Mouse (Mus musculus) midbrain, embryonic 16.5 days (tissue): ENCODE measurements around the gene Ntrk2. TPM values are rescaled to one million over a fixed set of nuclear protein-coding genes. Genes with fewer than 3 reads are reported as not detected.

Experiments
- ATAC-seq: fragments of 200-750 bp; cut with Nextera tagmentation; 2 replicates; pipeline ENCODE4 v1.8.0; 2017; ENCODE audit warnings: moderate TSS enrichment
- H3K27ac ChIP-seq: fragments of 300-500 bp; sonication (generic); 2 replicates; pipeline ENCODE4 v1.5.1; 2014; ENCODE audit warnings: mild to moderate bottlenecking, low read length, mixed read lengths
- H3K27me3 ChIP-seq: fragments of 300-500 bp; sonication (generic); 2 replicates; pipeline ENCODE4 v1.6.1; 2014; ENCODE audit warnings: low read depth, low read length, mixed read lengths; ENCODE audit not compliant: control insufficient read depth, insufficient read depth
- H3K36me3 ChIP-seq: fragments of 300-500 bp; sonication (generic); 2 replicates; pipeline ENCODE4 v1.6.1; 2014; ENCODE audit warnings: mild to moderate bottlenecking, low read length, moderate library complexity, mixed read lengths; ENCODE audit not compliant: control insufficient read depth, insufficient read depth
- H3K4me1 ChIP-seq: fragments of 300-500 bp; sonication (generic); 2 replicates; pipeline ENCODE4 v1.6.1; 2014; ENCODE audit warnings: mild to moderate bottlenecking, low read length, mixed read lengths; ENCODE audit not compliant: control insufficient read depth, insufficient read depth
- H3K4me2 ChIP-seq: fragments of 300-500 bp; sonication (generic); 2 replicates; pipeline ENCODE4 v1.6.1; 2014; ENCODE audit warnings: mild to moderate bottlenecking, low read length, mixed read lengths
- H3K4me3 ChIP-seq: fragments of 300-500 bp; sonication (generic); 2 replicates; pipeline ENCODE4 v1.5.1; 2014; ENCODE audit warnings: low read depth, mild to moderate bottlenecking, low read length, moderate library complexity, mixed read lengths
- H3K9ac ChIP-seq: fragments of 300-500 bp; sonication (generic); 2 replicates; pipeline ENCODE4 v1.6.1; 2014; ENCODE audit warnings: low read depth, low read length, mixed read lengths
- H3K9me3 ChIP-seq: fragments of 300-500 bp; sonication (generic); replicated peaks from 2 replicates; pipeline ENCODE4 v1.6.1; 2014; ENCODE audit warnings: mild to moderate bottlenecking, low read length, mixed read lengths; ENCODE audit not compliant: control insufficient read depth, poor library complexity, severe bottlenecking
- WGBS: fragments of 180-500 bp; shearing (Covaris S2); extraction: QIAGEN DNeasy Blood & Tissue Kit; methylation state at CpG from one replicate; pipeline ENCODE4 v1.1.7; 2014; 5-methylcytosine and 5-hydroxymethylcytosine counted together
- polyA plus RNA-seq: library from polyadenylated mRNA; unstranded; fragments of >200 nt; fragmentation: Nextera tagmentation; extraction: Ambion mirVana; gene quantifications from 2 replicates; pipeline ENCODE4 v1.2.1, GENCODE M21; 2015

Gene Ntrk2
- polyA plus RNA-seq, 1 experiment from 2014 or later = 137 TPM

DNA sequence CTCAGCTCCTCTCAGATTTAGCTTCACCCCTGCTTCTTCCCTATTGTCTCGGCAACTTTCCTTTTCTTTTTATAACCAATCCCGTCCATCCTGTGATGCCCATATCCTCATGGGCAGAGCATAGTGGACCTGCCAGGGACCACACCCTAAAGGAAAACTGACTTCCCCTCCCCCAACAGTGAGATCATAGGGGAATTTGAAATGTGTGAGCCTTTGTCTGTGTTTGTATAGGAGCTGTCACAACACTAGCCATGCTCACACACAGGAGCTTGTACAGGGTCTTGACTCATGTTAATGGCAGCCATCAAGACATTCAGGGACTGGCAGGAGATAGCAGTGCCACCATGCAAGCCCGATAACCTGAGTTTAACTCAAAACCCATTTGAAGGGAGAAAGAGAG, 118.1 kb downstream of the Ntrk2 start:
- H3K27me3 ChIP-seq = no peaks in the 10 kb centered on the region
- WGBS = 67% methylated on average over 3 of the region's 3 CpGs
- peaks cover 2% of the 10 kb centered on the region; the same call in 1 of the 2 replicates for H3K4me1 ChIP-seq
- ATAC-seq = no peak
- H3K36me3 ChIP-seq = no peaks in the 10 kb centered on the region
- H3K4me2 ChIP-seq = no peak overlapping the region
- H3K4me3 ChIP-seq = no peak overlapping the region
- H3K9me3 ChIP-seq = no peaks in the 10 kb centered on the region
- no peak overlapping the region for H3K27ac ChIP-seq
- H3K9ac ChIP-seq = no peak overlapping the region

DNA sequence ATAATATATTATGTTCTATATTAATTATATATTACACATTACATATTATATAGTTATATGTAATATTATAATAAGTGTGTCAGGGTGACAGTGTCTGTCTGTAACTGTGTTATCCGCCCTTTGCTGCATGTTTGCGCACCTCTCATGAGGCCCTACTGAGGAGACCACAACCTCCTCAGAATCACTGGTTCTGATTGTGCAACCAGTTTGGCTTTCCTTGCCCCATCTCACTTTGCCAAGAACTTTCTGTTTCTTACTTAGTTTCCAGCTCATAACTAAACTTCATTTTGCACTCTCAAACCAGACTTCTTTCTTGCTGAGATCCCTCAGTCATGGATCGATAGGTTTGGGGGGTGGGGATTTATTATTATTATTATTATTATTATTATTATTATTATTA, 120.8 kb downstream of the Ntrk2 start:
- 98% methylated on average over 3 of the region's 3 CpGs for WGBS
- Histone ChIP-seq H3K4me3 (no peak overlapping the region), H3K4me2 (no peak overlapping the region), H3K27me3 (no peaks in the 10 kb centered on the region), H3K9me3 (no peaks in the 10 kb centered on the region), H3K27ac (no peak overlapping the region), H3K4me1 (peaks cover 2% of the 10 kb centered on the region; the same call in 1 of the 2 replicates), H3K9ac (no peak overlapping the region), H3K36me3 (no peaks in the 10 kb centered on the region)
- ATAC-seq = no peak

DNA sequence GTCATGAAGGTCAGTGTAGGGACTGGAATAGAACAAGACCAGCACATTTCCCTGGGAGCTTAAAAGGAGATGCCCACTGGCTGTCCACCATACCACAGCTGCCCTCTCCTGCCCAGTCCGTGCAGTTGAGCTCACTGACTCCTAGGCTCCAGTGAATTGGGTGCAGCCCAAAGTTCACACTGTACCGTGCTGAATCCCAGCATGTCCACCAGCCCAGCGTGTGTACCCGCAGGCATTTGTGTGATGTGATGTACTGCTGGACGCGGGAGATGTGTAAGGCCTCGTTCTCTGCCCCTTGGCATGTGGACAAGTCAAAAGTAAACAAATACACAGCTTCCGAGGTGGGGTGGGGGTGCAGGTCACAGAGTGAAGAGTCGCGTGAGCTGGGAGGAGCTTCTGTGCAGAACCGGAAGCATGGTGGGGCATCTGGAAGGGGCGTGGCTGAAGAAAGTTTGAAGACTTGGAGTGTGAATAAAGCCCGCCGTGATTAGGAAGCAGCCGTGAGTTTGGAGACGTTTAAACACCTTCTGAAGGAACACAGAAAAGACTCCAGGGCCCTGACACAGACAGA, 121.4 kb downstream of the Ntrk2 start:
- Histone ChIP-seq H3K27me3 (no peaks in the 10 kb centered on the region), H3K36me3 (no peaks in the 10 kb centered on the region), H3K4me3 (no peak overlapping the region), H3K4me2 (no peak overlapping the region), H3K27ac (no peak overlapping the region; the same call in 1 of the 2 replicates), H3K9ac (no peak overlapping the region), H3K9me3 (no peaks in the 10 kb centered on the region), H3K4me1 (peaks cover 4% of the 10 kb centered on the region; the same call in 1 of the 2 replicates)
- no peak for ATAC-seq
- WGBS = 77% methylated on average over 16 of the region's 16 CpGs

DNA sequence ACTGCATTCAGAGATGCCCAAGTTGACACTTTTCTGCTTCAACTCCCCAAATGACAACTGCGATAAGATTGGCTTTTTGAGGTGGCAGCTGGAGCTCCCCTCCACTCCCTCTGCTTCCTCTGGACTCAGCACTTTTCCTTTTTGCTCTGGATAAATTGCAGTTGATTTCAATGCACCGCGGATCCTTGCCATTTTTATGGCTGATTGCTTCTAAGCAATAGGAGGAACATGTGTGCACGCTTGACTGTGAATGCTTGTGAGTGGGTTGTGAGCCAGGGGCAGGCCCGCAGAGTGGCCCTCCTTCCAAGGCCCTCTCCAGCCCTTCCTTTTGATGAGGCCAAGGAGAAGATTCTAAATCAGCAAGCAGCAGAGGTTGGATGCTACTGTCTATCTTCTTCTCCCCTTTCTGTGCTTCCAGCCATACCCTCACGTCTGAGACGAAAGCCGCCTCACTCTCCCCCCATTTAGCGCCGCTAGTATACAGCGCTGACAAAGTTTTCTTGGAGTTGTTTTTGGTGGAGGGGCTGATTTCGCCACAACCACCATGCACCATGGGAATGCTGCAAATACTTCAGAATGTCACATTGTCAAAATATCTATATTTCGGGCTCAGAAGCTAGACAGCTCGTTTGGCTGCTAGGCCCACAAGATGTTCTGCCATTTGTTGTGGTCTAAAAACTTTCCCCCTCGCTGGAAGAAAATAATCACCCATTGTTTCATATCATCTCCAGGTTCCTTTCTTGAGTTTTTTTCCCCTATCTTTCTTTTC, 122.5 kb downstream of the Ntrk2 start:
- Histone ChIP-seq H3K27me3 (no peaks in the 10 kb centered on the region), H3K9me3 (no peaks in the 10 kb centered on the region), H3K4me3 (no peak overlapping the region), H3K27ac (peak overlapping the region; percentile 38), H3K4me2 (no peak overlapping the region), H3K36me3 (no peaks in the 10 kb centered on the region), H3K4me1 (peaks cover 12% of the 10 kb centered on the region), H3K9ac (no peak overlapping the region)
- no peak for ATAC-seq
- 70% methylated on average over 15 of the region's 15 CpGs for WGBS

DNA sequence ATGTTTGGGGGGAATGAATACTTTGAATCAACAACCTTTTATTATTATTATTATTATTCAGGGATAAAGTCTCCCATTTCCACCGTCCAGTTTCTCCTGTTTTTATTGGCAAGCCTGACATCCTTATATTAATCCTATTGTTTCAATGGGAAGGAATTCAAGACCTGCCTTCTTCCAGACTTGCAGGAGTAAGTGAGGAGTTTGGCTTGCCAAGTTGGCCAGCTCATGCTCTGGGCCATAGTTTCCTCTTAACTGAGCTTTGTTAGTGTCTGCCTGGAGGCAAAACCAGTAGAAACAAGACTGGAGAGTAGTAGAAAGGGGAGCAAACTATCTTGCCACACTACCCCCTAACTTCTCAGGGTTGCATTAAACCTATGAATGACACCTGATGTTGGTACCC, 123.8 kb downstream of the Ntrk2 start:
- no peaks in the 10 kb centered on the region for H3K9me3 ChIP-seq
- ATAC-seq = no peak
- WGBS = 54% methylated on average over 1 of the region's 1 CpGs
- no peaks in the 10 kb centered on the region for H3K27me3 ChIP-seq
- H3K4me3 ChIP-seq = no peak overlapping the region
- no peak overlapping the region for H3K27ac ChIP-seq
- no peaks in the 10 kb centered on the region for H3K36me3 ChIP-seq
- peaks cover 21% of the 10 kb centered on the region for H3K4me1 ChIP-seq
- H3K4me2 ChIP-seq = no peak overlapping the region
- no peak overlapping the region for H3K9ac ChIP-seq

DNA sequence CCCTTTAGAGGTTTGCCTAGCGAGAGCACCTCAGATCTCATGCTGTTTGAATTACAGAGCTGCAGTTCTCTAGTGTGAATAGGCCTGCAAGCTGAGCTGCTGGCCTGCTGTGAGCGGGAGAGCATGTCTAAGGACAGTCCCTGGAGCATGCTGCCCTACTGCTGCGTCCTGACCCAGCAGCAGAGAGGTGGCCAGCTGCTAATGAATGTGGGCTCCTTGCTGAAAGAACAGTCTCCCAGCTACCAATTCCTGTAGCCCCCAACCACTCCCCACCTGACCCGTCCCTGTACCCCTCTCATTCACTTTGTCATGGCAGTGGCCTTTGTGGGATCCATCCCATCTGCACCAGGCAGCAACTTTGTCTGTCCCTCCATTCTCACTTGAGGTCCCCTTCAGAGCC, 126.8 kb downstream of the Ntrk2 start:
- Histone ChIP-seq H3K9me3 (no peaks in the 10 kb centered on the region), H3K4me1 (peaks cover 32% of the 10 kb centered on the region), H3K27ac (no peak overlapping the region), H3K9ac (no peak overlapping the region), H3K36me3 (no peaks in the 10 kb centered on the region), H3K4me2 (no peak overlapping the region), H3K27me3 (no peaks in the 10 kb centered on the region), H3K4me3 (no peak overlapping the region)
- peak; percentile 49; the same call in 1 of the 2 replicates for ATAC-seq
- 23% methylated on average over 4 of the region's 4 CpGs for WGBS

DNA sequence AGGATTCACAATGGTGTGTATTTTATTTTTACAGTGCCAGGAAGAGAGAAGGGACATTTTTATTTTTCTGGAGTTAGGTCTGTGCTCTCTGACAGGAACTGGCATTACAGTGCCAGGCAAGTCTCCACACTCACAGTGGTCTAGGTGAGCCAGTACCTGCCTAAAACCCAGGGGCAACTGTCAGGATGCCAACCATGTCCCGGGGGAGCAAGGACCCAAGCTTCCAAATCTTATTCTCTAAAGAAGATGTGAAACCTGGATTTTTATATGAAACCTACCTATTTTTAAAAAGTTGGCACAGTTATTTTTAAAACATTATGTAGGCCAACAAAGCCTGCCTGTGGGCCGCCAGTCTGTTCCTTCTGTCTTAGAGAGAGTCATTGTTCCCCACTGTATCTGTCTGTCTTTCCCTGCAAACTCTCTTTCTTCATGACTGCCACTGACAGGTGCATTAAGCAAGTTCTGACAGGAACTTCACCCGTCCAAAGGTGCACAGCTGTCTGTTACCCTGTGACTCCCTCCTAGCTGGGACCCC, 128.3 kb downstream of the Ntrk2 start:
- ATAC-seq = no peak
- 87% methylated on average over 3 of the region's 3 CpGs for WGBS
- H3K27me3 ChIP-seq = no peaks in the 10 kb centered on the region
- H3K9ac ChIP-seq = no peak overlapping the region
- no peaks in the 10 kb centered on the region for H3K9me3 ChIP-seq
- H3K4me2 ChIP-seq = no peak overlapping the region
- no peaks in the 10 kb centered on the region for H3K36me3 ChIP-seq
- H3K4me1 ChIP-seq = peaks cover 32% of the 10 kb centered on the region
- no peak overlapping the region for H3K4me3 ChIP-seq
- peak overlapping the region; percentile 50; the same call in 1 of the 2 replicates for H3K27ac ChIP-seq

DNA sequence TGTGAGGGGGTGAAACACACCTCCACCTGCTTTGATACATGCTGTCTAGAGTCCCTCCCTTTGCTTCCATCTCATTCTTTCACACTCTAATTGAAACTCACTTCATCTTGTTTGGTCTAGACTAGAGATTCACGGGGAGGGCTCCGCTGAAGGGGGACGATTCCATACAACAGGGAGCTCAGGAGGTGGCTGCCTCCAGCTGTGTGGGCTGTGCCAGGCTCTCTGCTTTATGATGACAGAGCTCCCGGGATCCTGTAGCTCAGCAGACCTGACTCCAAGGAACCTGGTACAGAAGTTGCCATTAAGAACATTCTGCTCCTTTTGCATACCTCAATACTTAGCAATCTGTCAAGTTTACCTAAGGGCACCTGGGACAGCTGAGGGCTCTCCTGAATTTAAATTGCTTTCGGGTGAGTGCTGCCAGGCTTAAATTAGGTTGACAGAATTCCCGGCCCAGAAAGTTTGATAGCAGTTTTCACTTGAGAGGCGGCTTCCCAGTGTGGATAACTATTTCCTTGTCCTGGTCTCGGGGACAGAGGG, 129.7 kb downstream of the Ntrk2 start:
- peaks cover 32% of the 10 kb centered on the region for H3K4me1 ChIP-seq
- H3K4me3 ChIP-seq = no peak overlapping the region
- H3K9me3 ChIP-seq = no peaks in the 10 kb centered on the region
- H3K9ac ChIP-seq = no peak overlapping the region
- H3K27me3 ChIP-seq = no peaks in the 10 kb centered on the region
- 0 out of 2 replicates have a peak overlapping the region, but pooled peaks have one; percentile 42 for H3K27ac ChIP-seq
- ATAC-seq = 0 out of 2 replicates have a peak, but pooled peaks have one; percentile 26
- H3K36me3 ChIP-seq = no peaks in the 10 kb centered on the region
- WGBS = 17% methylated on average over 8 of the region's 8 CpGs
- no peak overlapping the region for H3K4me2 ChIP-seq

DNA sequence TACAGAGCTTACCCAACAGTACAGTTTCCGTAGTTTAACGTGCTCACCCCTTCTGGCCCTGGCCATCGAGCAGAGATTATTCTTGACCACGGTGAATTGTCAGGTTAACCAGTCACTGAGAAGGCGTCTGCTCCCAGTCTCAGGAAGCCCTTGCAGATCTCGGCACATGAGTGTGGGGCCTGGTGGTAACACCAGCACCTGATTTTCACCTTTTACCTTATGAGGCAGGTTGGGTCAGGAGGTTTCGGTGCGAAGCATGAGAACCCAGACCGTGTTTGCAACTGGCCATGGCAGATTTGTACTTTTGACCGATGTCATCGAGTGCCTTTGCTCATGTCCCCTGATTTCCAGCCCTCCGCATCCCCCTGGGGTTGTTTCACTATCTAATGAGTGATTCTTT, 131.5 kb downstream of the Ntrk2 start:
- H3K4me1 ChIP-seq = peaks cover 29% of the 10 kb centered on the region
- H3K36me3 ChIP-seq = no peaks in the 10 kb centered on the region

More for the DNA sequence above, 131.5 kb downstream of the Ntrk2 start:
- H3K9me3 ChIP-seq = no peaks in the 10 kb centered on the region
- no peak overlapping the region for H3K4me3 ChIP-seq
- no peak overlapping the region for H3K9ac ChIP-seq
- H3K27ac ChIP-seq = no peak overlapping the region
- H3K27me3 ChIP-seq = no peaks in the 10 kb centered on the region
- H3K4me2 ChIP-seq = no peak overlapping the region
- WGBS = 96% methylated on average over 12 of the region's 12 CpGs
- ATAC-seq = no peak
